Mouse (Mus musculus): ENCODE results near the gene Casp9.

DNA sequence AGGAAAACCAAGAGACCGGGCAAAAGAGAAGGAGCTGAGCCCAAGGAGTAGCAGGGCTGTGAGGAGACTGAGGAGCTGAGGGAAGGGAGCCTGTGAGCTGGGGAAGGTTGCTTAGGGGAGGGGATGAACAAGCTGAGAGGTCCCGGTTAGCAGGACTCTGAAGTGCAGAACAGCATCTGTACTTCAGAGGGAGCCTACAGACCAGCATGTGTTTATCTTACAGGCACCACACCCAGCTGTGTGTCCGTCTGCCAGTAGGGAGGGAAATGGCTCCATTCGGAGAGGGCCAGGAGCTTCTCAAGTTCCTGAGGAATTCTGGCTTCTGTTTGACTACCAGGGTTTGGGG lies 41.4 kb upstream of the Casp9 start:
- no peak for TF ChIP-seq POLR2A (IDR thresholded peaks at IDR 0.05; ENCODE audit: insufficient read length, low read depth)
- TF ChIP-seq SRF (IDR thresholded peaks at IDR 0.05; ENCODE audit: control insufficient read depth, insufficient read length, low read depth), result no peak
